7 mouse cellular contexts compared by ENCODE assay signal in genomic region chr1:89191127-89191740, GRCm38 (mm10).
DNase-seq lines count a peak whose midpoint lies in the region; ATAC-seq lines count a peak whose summit lies in the region.

No protein-coding gene starts in this region.

- no peaks in the 10 kb centered on the region for H3K36me3 ChIP-seq in embryonic facial prominence, embryonic 11.5 days (replicated peaks; ENCODE audit: control insufficient read depth, insufficient read depth, low read depth, low read length)
- H3K36me3 ChIP-seq in heart, embryonic 14.5 days (ENCODE audit: control insufficient read depth, insufficient read depth, low read length), result no peaks in the 10 kb centered on the region
- no peaks in the 10 kb centered on the region for H3K36me3 ChIP-seq in stomach, embryonic 16.5 days (ENCODE audit: control insufficient read depth, insufficient read depth, low read length)

- WGBS in embryonic facial prominence, embryonic 11.5 days, result 8% methylated on average over 11 of the region's 11 CpGs
- 3% methylated on average over 10 of the region's 11 CpGs for WGBS in heart, embryonic 14.5 days
- 8% methylated on average over 11 of the region's 11 CpGs for WGBS in stomach, embryonic 16.5 days

- ATAC-seq in embryonic facial prominence, embryonic 11.5 days (replicated peaks; ENCODE audit: insufficient number of reproducible peaks, low FRiP score, low TSS enrichment, low read depth), result 0 out of 2 replicates have a peak, but pooled peaks have one; percentile 30
- peak; percentile 31 for ATAC-seq in heart, embryonic 14.5 days (ENCODE audit: insufficient number of reproducible peaks, insufficient read depth, low FRiP score, low read depth)
- ATAC-seq in stomach, embryonic 16.5 days (ENCODE audit: insufficient read depth, low FRiP score), result peak; percentile 5; the same call in 1 of the 2 replicates

- H3K4me2 ChIP-seq in embryonic facial prominence, embryonic 11.5 days (ENCODE audit: low read depth, low read length), result no peak overlapping the region
- H3K4me2 ChIP-seq in heart, embryonic 14.5 days (ENCODE audit: low read length), result no peak overlapping the region
- H3K4me2 ChIP-seq in stomach, embryonic 16.5 days (ENCODE audit: low read depth, low read length), result no peak overlapping the region

- no peaks in the 10 kb centered on the region for H3K4me1 ChIP-seq in embryonic facial prominence, embryonic 11.5 days (ENCODE audit: control insufficient read depth, insufficient read depth, low read length)
- peaks cover 18 to 23% of the 10 kb centered on the region in 2 experiments for H3K4me1 ChIP-seq in heart, embryonic 14.5 days (ENCODE audit: control insufficient read depth in 2 of 2, insufficient read depth in 2 of 2, low read length in 2 of 2)
- H3K4me1 ChIP-seq in stomach, embryonic 16.5 days (ENCODE audit: control insufficient read depth, insufficient read depth, low read length), result 0 out of 2 replicates have a peak, but pooled peaks cover 2% of the 10 kb centered on the region

- DNase-seq in Muller cell, postnatal 12 days (ENCODE audit: inconsistent ontology term), result peak; percentile 54
- DNase-seq in adrenal gland, postnatal 25 days, result peak; percentile 82
- peak; percentile 84 for DNase-seq in embryonic facial prominence, embryonic 11.5 days (ENCODE audit: low spot score)
- DNase-seq in kidney, postnatal 10 days, result peak; percentile 92
- peak; percentile 89 for DNase-seq in lung, postnatal 14 days

- H3K27me3 ChIP-seq in embryonic facial prominence, embryonic 11.5 days (ENCODE audit: control insufficient read depth, insufficient read depth, low read length), result no peaks in the 10 kb centered on the region
- no peaks in the 10 kb centered on the region for H3K27me3 ChIP-seq in heart, embryonic 14.5 days (ENCODE audit: control insufficient read depth, insufficient read depth, low read length)
- no peaks in the 10 kb centered on the region for H3K27me3 ChIP-seq in stomach, embryonic 16.5 days (ENCODE audit: control insufficient read depth, insufficient read depth, low read length)

- H3K9ac ChIP-seq in embryonic facial prominence, embryonic 11.5 days (replicated peaks; ENCODE audit: low read length), result no peak overlapping the region
- no peak overlapping the region for H3K9ac ChIP-seq in heart, embryonic 14.5 days (ENCODE audit: low read length)
- no peak overlapping the region for H3K9ac ChIP-seq in stomach, embryonic 16.5 days (ENCODE audit: low read length)

- no peaks in the 10 kb centered on the region for H3K9me3 ChIP-seq in embryonic facial prominence, embryonic 11.5 days (replicated peaks; ENCODE audit: control insufficient read depth, low read length)
- H3K9me3 ChIP-seq in heart, embryonic 14.5 days (ENCODE audit: control insufficient read depth, low read length), result no peaks in the 10 kb centered on the region
- no peaks in the 10 kb centered on the region for H3K9me3 ChIP-seq in stomach, embryonic 16.5 days (replicated peaks; ENCODE audit: control insufficient read depth, low read length)

- 0 out of 2 replicates have a peak overlapping the region, but pooled peaks have one; percentile 1 for H3K27ac ChIP-seq in embryonic facial prominence, embryonic 11.5 days (replicated peaks; ENCODE audit: low read depth, low read length)
- peak overlapping the region; percentile 41 to 49; a peak in 3 of 4 replicates for H3K27ac ChIP-seq in heart, embryonic 14.5 days (replicated peaks in 1 of 2; ENCODE audit: control insufficient read depth in 1 of 2, insufficient read depth in 1 of 2, low read depth in 2 of 2, low read length in 2 of 2)
- no peak overlapping the region for H3K27ac ChIP-seq in stomach, embryonic 16.5 days (ENCODE audit: low read length)

- no peak overlapping the region for H3K4me3 ChIP-seq in embryonic facial prominence, embryonic 11.5 days (ENCODE audit: low read depth, low read length)
- no peak overlapping the region for H3K4me3 ChIP-seq in heart, embryonic 14.5 days (ENCODE audit: control insufficient read depth in 1 of 2, insufficient read depth in 1 of 2, low read depth in 1 of 2, low read length in 2 of 2)
- H3K4me3 ChIP-seq in stomach, embryonic 16.5 days (replicated peaks; ENCODE audit: low read length), result no peak overlapping the region
